Mouse (Mus musculus) neural tube, embryonic 13.5 days (tissue): Measurements from ENCODE around the gene Gm4340. TPM values are rescaled to one million over a fixed set of nuclear protein-coding genes. Genes with fewer than 3 reads are reported as not detected.

ENCODE experiments used
- polyA plus RNA-seq: library from polyadenylated mRNA; unstranded; fragments of >200 nt; fragmentation: Nextera tagmentation; extraction: Ambion mirVana; gene quantifications from 2 replicates; pipeline ENCODE4 v1.2.1, GENCODE M21; 2015

The Gm4340 gene
- polyA plus RNA-seq, 1 experiment from 2014 or later: not detected

Other genes starting within 250 kb of the Gm4340 start
- not detected in 2 replicates for gene Gm21293, start 51.1 kb upstream of the Gm4340 start, polyA plus RNA-seq
- not detected in 2 replicates for gene Gm6763, start 42.5 kb upstream of the Gm4340 start, polyA plus RNA-seq
- not detected in 2 replicates for gene Gm8764, start 34.0 kb upstream of the Gm4340 start, polyA plus RNA-seq
- gene Gm21304, start 25.5 kb upstream of the Gm4340 start, polyA plus RNA-seq: not detected in 2 replicates
- not detected in 2 replicates for gene Gm21312, start 17.0 kb upstream of the Gm4340 start, polyA plus RNA-seq
- gene Gm20765, start 8.5 kb upstream of the Gm4340 start, polyA plus RNA-seq: not detected in 2 replicates